Mouse (Mus musculus): Measurements from ENCODE around the gene Bcar3. TPM values are rescaled to one million over a fixed set of nuclear protein-coding genes. Genes with fewer than 3 reads are reported as not detected.

Bcar3 gene
- polyA plus RNA-seq, 1 experiment from 2014 or later: 14.9 TPM

DNA sequence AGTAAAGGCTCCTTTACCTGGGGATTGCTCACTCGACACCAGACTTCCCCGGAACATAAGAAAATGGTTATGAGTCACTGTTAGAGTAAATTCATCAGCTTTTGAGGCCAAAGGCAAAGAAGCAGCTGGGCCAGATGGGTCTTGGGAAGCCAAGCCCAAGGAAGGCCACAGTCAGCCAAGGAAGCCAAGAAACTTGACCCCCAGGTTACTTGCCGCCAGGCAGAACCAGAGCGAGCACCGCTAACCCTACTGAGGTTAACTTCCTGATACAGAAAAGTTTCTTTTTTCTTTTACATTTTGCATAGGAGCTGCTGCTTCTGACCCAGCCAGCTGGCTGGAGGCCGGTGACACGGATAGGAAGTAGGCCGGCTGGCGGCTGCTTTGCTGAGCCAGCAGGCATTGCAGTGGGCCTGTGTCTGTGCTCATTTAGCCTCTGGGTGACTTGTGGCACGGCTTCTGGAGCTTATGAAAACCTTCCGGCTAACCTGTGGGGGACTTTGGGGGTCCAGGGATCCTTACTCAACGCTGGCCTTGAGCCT is 100.0 kb downstream of the Bcar3 start:
- Histone ChIP-seq H3K4me1 (ENCODE audit: control insufficient read depth, insufficient read depth, low read length) (no peaks in the 10 kb centered on the region), H3K27me3 (ENCODE audit: control insufficient read depth, insufficient read depth, low read length) (no peaks in the 10 kb centered on the region), H3K4me3 (ENCODE audit: low read depth, low read length) (no peak overlapping the region), H3K9ac (ENCODE audit: low read length) (no peak overlapping the region), H3K36me3 (ENCODE audit: control insufficient read depth, insufficient read depth, low read length) (no peaks in the 10 kb centered on the region), H3K4me2 (ENCODE audit: low read depth) (no peak overlapping the region), H3K27ac (ENCODE audit: low read depth, low read length) (no peak overlapping the region), H3K9me3 (ENCODE audit: control insufficient read depth, low read length) (no peaks in the 10 kb centered on the region)
- DNase-seq (ENCODE audit: low spot score): no peak
- 87% methylated on average over 12 of the region's 12 CpGs for WGBS
- ATAC-seq (ENCODE audit: insufficient read depth, low FRiP score, low TSS enrichment): no peak

DNA sequence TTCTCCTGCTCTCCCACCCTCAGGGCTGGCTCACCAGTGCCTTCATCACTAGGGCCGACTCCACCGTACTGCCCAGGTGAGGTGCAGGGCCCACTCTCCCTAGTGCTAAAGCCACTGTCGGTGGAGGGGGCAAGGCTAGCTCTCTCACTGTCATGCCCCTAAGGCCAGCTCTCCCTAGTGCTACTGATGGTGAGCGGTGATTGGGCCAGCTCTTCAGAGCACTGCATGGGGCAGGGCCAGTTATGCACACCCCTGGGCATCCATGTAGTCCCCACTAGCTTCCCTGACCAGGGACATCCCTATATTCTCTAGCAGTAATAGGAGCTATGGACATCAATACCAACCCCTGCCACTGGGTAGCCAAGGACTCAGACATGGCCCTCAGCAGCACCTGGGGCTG is 103.0 kb downstream of the Bcar3 start:
- H3K27ac ChIP-seq (ENCODE audit: low read depth, low read length): no peak overlapping the region
- 81% methylated on average over 4 of the region's 4 CpGs for WGBS
- ATAC-seq (ENCODE audit: insufficient read depth, low FRiP score, low TSS enrichment): no peak
- no peaks in the 10 kb centered on the region for H3K4me1 ChIP-seq (ENCODE audit: control insufficient read depth, insufficient read depth, low read length)
- no peak overlapping the region for H3K4me3 ChIP-seq (ENCODE audit: low read depth, low read length)
- no peaks in the 10 kb centered on the region for H3K27me3 ChIP-seq (ENCODE audit: control insufficient read depth, insufficient read depth, low read length)
- no peak overlapping the region for H3K9ac ChIP-seq (ENCODE audit: low read length)
- H3K4me2 ChIP-seq (ENCODE audit: low read depth): no peak overlapping the region
- no peak for DNase-seq (ENCODE audit: low spot score)
- no peaks in the 10 kb centered on the region for H3K36me3 ChIP-seq (ENCODE audit: control insufficient read depth, insufficient read depth, low read length)
- H3K9me3 ChIP-seq (ENCODE audit: control insufficient read depth, low read length): no peaks in the 10 kb centered on the region

DNA sequence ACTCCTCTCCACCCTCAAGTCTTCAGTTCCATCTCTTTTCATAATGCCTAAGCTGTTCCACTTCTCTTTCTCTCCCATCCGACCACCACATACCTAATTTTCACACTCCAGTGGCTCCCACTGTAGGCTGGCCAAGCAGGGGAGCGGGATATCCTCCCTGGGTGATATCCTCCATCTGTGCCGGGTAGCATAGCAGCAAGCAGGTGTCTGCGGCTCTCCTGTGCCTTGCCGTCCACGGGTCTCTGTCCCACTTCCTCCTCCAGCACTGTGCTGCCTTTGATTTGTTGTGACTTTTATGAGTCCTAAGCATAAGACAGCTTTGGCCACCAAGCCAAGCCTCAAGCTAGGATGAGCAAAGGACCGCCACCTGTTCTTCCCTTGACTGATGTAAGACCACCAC is 103.5 kb downstream of the Bcar3 start:
- Histone ChIP-seq H3K4me3 (ENCODE audit: low read depth, low read length) (no peak overlapping the region), H3K27me3 (ENCODE audit: control insufficient read depth, insufficient read depth, low read length) (no peaks in the 10 kb centered on the region), H3K9ac (ENCODE audit: low read length) (no peak overlapping the region), H3K4me2 (ENCODE audit: low read depth) (no peak overlapping the region), H3K36me3 (ENCODE audit: control insufficient read depth, insufficient read depth, low read length) (no peaks in the 10 kb centered on the region), H3K4me1 (ENCODE audit: control insufficient read depth, insufficient read depth, low read length) (no peaks in the 10 kb centered on the region), H3K27ac (ENCODE audit: low read depth, low read length) (no peak overlapping the region), H3K9me3 (ENCODE audit: control insufficient read depth, low read length) (no peaks in the 10 kb centered on the region)
- ATAC-seq (ENCODE audit: insufficient read depth, low FRiP score, low TSS enrichment) (no peak), DNase-seq (ENCODE audit: low spot score) (no peak)
- 84% methylated on average over 7 of the region's 7 CpGs for WGBS

DNA sequence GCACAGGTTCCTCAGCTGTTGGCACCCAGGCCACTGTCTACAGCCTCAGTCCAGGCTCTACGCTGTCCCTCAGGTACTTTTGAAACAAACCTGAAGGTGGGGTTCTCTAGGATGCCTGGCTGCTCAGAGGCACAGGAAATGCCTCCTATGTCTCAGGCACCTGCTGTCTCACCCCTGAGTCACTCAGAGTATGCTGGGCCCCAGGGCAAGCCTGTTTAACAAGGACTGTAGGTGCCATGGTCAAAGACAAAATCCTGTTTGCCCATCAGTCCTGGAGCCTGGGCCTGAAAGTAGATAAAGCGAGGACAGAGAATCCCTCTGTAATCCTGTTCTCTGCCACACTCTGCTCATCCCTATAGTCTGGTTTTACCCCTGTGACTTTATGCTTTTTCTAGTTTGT is 107.1 kb downstream of the Bcar3 start:
- H3K27me3 ChIP-seq (ENCODE audit: control insufficient read depth, insufficient read depth, low read length): no peaks in the 10 kb centered on the region
- no peaks in the 10 kb centered on the region for H3K9me3 ChIP-seq (ENCODE audit: control insufficient read depth, low read length)
- no peaks in the 10 kb centered on the region for H3K4me1 ChIP-seq (ENCODE audit: control insufficient read depth, insufficient read depth, low read length)
- no peak overlapping the region for H3K4me3 ChIP-seq (ENCODE audit: low read depth, low read length)
- ATAC-seq (ENCODE audit: insufficient read depth, low FRiP score, low TSS enrichment) (no peak), DNase-seq (ENCODE audit: low spot score) (no peak)
- no peaks in the 10 kb centered on the region for H3K36me3 ChIP-seq (ENCODE audit: control insufficient read depth, insufficient read depth, low read length)
- no peak overlapping the region for H3K9ac ChIP-seq (ENCODE audit: low read length)
- H3K27ac ChIP-seq (ENCODE audit: low read depth, low read length): no peak overlapping the region
- no peak overlapping the region for H3K4me2 ChIP-seq (ENCODE audit: low read depth)
- WGBS: 96% methylated on average over 2 of the region's 2 CpGs

DNA sequence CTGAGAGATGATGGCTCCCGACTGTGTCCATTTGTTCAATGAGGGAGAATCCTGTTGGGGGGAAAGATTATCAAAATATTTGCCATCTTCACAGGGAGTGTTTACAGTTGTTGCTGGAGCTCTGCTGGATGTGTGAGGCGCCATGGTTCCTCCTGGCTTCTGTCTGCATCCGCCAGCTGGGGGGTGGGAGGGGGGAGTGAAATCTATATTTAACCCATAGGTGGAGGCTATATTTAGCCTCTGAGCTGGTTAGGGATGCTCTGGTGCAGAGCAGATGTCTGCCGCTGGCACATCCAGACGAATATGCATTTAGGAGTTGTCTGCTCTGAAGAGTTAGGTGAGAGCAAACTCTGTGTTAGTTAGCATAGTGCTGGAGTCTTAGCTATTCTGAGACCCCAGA is 108.2 kb downstream of the Bcar3 start:
- Histone ChIP-seq H3K9me3 (ENCODE audit: control insufficient read depth, low read length) (no peaks in the 10 kb centered on the region), H3K36me3 (ENCODE audit: control insufficient read depth, insufficient read depth, low read length) (no peaks in the 10 kb centered on the region), H3K27ac (ENCODE audit: low read depth, low read length) (no peak overlapping the region), H3K4me3 (ENCODE audit: low read depth, low read length) (no peak overlapping the region), H3K4me2 (ENCODE audit: low read depth) (no peak overlapping the region), H3K27me3 (ENCODE audit: control insufficient read depth, insufficient read depth, low read length) (no peaks in the 10 kb centered on the region), H3K9ac (ENCODE audit: low read length) (no peak overlapping the region), H3K4me1 (ENCODE audit: control insufficient read depth, insufficient read depth, low read length) (no peaks in the 10 kb centered on the region)
- 63% methylated on average over 5 of the region's 5 CpGs for WGBS
- DNase-seq (ENCODE audit: low spot score) (no peak), ATAC-seq (ENCODE audit: insufficient read depth, low FRiP score, low TSS enrichment) (no peak)

DNA sequence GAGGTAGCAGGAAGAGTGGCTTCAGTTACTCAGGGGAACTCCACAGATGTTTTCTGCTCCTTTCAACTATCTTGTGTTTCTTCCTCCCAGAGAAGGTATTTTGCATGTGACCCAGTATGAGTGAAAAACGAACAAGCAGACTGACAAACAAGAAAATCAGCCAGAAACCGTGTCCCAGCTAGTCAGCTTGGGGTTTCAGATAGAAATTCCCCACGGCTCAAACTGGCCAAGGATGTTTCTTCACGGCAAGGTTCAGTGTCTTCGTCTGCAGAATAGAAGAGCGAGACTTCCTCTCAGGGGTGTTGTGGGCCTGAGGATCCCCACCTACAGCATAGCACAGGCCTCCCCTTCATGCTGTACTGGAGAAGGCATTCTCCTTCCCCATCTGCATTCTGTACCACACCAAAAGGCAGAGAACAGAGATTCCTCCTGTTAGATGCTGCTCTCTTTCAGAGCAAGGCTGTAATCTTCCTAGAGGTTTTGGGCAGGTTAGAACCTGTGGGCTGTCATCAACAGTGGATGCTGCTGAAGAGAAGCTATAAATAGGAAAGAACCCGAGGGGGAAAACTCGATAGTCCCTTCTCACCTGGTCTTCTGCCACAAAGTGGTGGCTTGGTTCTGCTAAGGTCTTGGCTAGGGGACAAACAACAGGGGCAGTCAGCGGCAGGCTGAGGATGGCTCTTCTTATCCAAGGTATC is 110.1 kb downstream of the Bcar3 start:
- no peak for DNase-seq (ENCODE audit: low spot score)
- Histone ChIP-seq H3K4me2 (ENCODE audit: low read depth) (no peak overlapping the region), H3K9me3 (ENCODE audit: control insufficient read depth, low read length) (no peaks in the 10 kb centered on the region), H3K4me1 (ENCODE audit: control insufficient read depth, insufficient read depth, low read length) (no peaks in the 10 kb centered on the region), H3K9ac (ENCODE audit: low read length) (no peak overlapping the region), H3K27me3 (ENCODE audit: control insufficient read depth, insufficient read depth, low read length) (no peaks in the 10 kb centered on the region), H3K4me3 (ENCODE audit: low read depth, low read length) (no peak overlapping the region), H3K36me3 (ENCODE audit: control insufficient read depth, insufficient read depth, low read length) (no peaks in the 10 kb centered on the region), H3K27ac (ENCODE audit: low read depth, low read length) (no peak overlapping the region)
- ATAC-seq (ENCODE audit: insufficient read depth, low FRiP score, low TSS enrichment): no peak
- WGBS: 87% methylated on average over 9 of the region's 9 CpGs

DNA sequence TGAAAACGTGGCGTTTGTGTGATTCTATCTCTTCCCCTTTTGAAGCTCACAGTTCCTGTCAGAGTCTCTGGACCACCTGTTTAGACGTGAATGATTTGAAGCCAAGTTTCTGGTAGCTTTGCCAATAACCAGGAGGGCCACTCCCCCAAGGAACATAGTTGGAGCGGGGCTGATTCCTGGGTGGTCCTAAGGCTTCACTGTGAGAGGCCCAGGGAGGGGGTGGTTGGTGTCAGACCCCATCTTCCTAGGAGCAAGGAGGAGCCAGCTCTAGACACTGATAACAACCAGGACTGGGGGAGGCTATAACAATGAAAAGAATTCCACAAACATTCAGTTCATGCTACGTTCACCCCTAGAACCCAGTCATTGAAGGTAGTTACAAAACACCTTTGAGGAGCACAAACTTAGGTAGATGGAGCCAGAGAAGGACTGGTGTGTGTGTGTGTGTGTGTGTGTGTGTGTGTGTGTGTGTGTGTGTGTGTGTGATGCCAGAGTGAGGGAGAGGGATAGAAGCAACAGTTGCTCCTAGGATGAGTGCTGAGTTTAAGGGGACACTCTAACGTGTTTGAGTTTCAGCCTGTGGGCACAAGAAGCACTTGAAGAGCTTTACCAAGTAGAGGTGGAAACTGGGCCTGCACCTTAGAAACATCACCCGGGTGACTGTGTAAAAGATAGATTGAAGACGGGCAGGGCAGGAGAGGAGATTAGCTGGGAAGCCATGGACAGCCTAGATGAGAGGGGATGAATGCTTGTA is 111.4 kb downstream of the Bcar3 start:
- Histone ChIP-seq H3K9me3 (ENCODE audit: control insufficient read depth, low read length) (no peaks in the 10 kb centered on the region), H3K27ac (ENCODE audit: low read depth, low read length) (no peak overlapping the region), H3K36me3 (ENCODE audit: control insufficient read depth, insufficient read depth, low read length) (no peaks in the 10 kb centered on the region), H3K4me1 (ENCODE audit: control insufficient read depth, insufficient read depth, low read length) (no peaks in the 10 kb centered on the region), H3K27me3 (ENCODE audit: control insufficient read depth, insufficient read depth, low read length) (no peaks in the 10 kb centered on the region), H3K4me2 (ENCODE audit: low read depth) (no peak overlapping the region), H3K4me3 (ENCODE audit: low read depth, low read length) (no peak overlapping the region), H3K9ac (ENCODE audit: low read length) (no peak overlapping the region)
- ATAC-seq (ENCODE audit: insufficient read depth, low FRiP score, low TSS enrichment) (no peak), DNase-seq (ENCODE audit: low spot score) (no peak)
- 76% methylated on average over 8 of the region's 8 CpGs for WGBS

DNA sequence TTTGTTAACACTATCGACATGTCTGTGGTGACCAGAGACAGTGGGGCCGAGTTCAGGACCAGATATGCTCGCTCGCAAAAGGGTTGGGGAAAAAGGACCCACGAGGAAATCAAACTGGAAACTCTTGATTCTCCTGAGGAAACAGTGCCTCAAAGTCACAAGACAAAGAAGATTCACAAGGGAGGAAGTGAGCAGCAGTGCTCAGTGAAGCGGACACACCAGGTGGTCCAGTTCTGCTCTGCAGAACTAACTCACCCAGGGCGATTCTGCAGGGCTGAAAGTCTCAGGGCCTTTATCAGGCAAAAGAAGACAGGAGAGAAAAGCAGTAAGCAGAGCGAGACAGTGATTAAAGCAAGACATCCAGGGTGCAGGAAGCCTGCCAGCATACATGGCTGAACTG is 112.5 kb downstream of the Bcar3 start:
- Histone ChIP-seq H3K9me3 (ENCODE audit: control insufficient read depth, low read length) (no peaks in the 10 kb centered on the region), H3K36me3 (ENCODE audit: control insufficient read depth, insufficient read depth, low read length) (no peaks in the 10 kb centered on the region), H3K27ac (ENCODE audit: low read depth, low read length) (no peak overlapping the region), H3K4me3 (ENCODE audit: low read depth, low read length) (no peak overlapping the region), H3K4me2 (ENCODE audit: low read depth) (no peak overlapping the region), H3K27me3 (ENCODE audit: control insufficient read depth, insufficient read depth, low read length) (no peaks in the 10 kb centered on the region), H3K4me1 (ENCODE audit: control insufficient read depth, insufficient read depth, low read length) (no peaks in the 10 kb centered on the region), H3K9ac (ENCODE audit: low read length) (no peak overlapping the region)
- ATAC-seq (ENCODE audit: insufficient read depth, low FRiP score, low TSS enrichment): no peak
- WGBS: 75% methylated on average over 8 of the region's 8 CpGs
- no peak for DNase-seq (ENCODE audit: low spot score)

DNA sequence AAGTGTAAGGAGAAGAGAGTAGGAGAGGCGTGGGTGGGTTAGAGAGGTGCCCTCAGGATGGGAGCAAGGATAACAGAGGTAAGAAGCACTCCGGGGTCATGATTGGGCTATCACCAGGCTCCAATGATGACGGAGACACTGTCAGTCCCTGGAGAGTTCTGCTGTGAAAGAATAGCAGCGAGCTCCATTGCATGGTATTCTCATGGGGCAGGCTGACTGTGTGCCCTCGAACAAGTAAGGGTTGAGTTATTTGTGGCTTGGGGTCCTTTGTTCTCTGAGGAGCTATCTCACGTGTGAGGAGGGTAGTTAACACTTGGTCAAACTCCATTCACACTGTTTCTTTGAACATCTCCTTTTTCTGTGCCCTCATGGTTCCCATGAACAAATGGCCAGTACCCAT is 113.8 kb downstream of the Bcar3 start:
- H3K4me3 ChIP-seq (ENCODE audit: low read depth, low read length): no peak overlapping the region
- DNase-seq (ENCODE audit: low spot score) (no peak), ATAC-seq (ENCODE audit: insufficient read depth, low FRiP score, low TSS enrichment) (no peak)
- H3K4me1 ChIP-seq (ENCODE audit: control insufficient read depth, insufficient read depth, low read length): no peaks in the 10 kb centered on the region
- H3K27ac ChIP-seq (ENCODE audit: low read depth, low read length): no peak overlapping the region
- 76% methylated on average over 6 of the region's 6 CpGs for WGBS
- no peak overlapping the region for H3K9ac ChIP-seq (ENCODE audit: low read length)
- H3K36me3 ChIP-seq (ENCODE audit: control insufficient read depth, insufficient read depth, low read length): no peaks in the 10 kb centered on the region
- no peaks in the 10 kb centered on the region for H3K9me3 ChIP-seq (ENCODE audit: control insufficient read depth, low read length)
- H3K27me3 ChIP-seq (ENCODE audit: control insufficient read depth, insufficient read depth, low read length): no peaks in the 10 kb centered on the region
- no peak overlapping the region for H3K4me2 ChIP-seq (ENCODE audit: low read depth)

Data from neural tube, embryonic 11.5 days (tissue).